Mouse (Mus musculus): ENCODE measurements around the gene Klhl41. TPM values are rescaled to one million over a fixed set of nuclear protein-coding genes. Genes with fewer than 3 reads are reported as not detected.
"Not testable (repeated sequence)": the region's sequence is repeated elsewhere in the genome, so short reads cannot be mapped to it uniquely, and the experiment has no call there.

Klhl41 gene
- 2.4 and 3.2 TPM in 2 replicates for polyA plus RNA-seq (2015; fragmentation: Nextera tagmentation; extraction: Ambion mirVana)

GRCm38 (mm10) chr2:69669853-69670252, at the start of gene Klhl41:
Gene Klhl41 (plus strand): TSS chr2:69670120.
- no peaks in the 10 kb centered on the region for H3K27me3 ChIP-seq
- H3K4me1 ChIP-seq = no peaks in the 10 kb centered on the region
- H3K27ac ChIP-seq = no peak within 1 kb of the TSS
- no peak within 1 kb of the TSS for H3K4me2 ChIP-seq
- 73% methylated on average over 9 of the region's 9 CpGs for WGBS
- no peak within 1 kb of the TSS for H3K9ac ChIP-seq
- H3K4me3 ChIP-seq = no peak within 1 kb of the TSS
- H3K36me3 ChIP-seq = peaks cover 13% of the 10 kb centered on the region; the same call in 1 of the 2 replicates
- ATAC-seq (ENCODE audit: insufficient number of reproducible peaks, insufficient read depth, low FRiP score, low TSS enrichment, low read depth) = no peak
- no peaks in the 10 kb centered on the region for H3K9me3 ChIP-seq

DNA sequence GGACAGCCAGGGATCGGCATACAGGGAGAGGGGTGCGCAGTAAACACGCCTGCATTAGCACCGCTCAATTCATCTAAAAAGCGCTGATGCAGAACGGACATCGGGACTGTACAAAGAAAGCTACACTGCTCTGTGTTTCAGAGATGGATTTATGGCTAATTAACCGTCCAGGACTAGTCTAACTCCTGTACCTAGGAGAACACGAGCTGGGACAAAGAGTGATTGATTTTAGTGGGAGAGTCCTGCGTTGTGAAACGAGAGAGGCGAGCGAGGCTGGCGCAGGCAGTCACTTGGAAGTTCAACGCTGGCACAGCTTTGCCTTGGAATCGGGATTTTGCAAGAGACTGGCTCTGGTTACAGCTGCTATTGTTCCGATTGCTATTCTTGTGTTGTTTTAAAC, 40.7 kb upstream of the Klhl41 start:
- Histone ChIP-seq H3K4me2 (no peak overlapping the region), H3K9me3 (no peaks in the 10 kb centered on the region), H3K27ac (no peak overlapping the region), H3K4me1 (no peaks in the 10 kb centered on the region), H3K27me3 (no peaks in the 10 kb centered on the region), H3K4me3 (no peak overlapping the region), H3K36me3 (no peaks in the 10 kb centered on the region), H3K9ac (no peak overlapping the region)
- 80% methylated on average over 17 of the region's 17 CpGs for WGBS
- no peak for ATAC-seq (ENCODE audit: insufficient number of reproducible peaks, insufficient read depth, low FRiP score, low TSS enrichment, low read depth)

DNA sequence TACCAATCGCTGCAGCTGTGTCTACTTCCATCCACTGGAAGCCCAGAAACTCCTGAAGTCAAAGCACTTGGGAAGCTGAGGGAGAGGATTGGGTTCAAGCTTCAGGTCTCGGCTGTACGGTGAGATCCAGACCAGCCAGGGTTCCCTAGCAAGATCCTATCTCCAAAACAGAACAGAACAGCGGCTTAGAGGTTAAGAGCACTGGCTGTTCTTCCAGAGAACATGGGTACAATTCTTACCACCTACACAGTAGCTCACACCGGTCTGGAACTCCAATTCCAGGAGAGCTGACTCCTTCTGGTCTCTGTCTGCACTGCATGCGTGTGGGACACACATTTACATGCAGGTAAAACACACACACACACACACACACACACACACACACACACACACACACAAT, 40.0 kb upstream of the Klhl41 start:
- no peak for ATAC-seq (ENCODE audit: insufficient number of reproducible peaks, insufficient read depth, low FRiP score, low TSS enrichment, low read depth)
- 84% methylated on average over 6 of the region's 6 CpGs for whole genome bisulfite sequencing

DNA sequence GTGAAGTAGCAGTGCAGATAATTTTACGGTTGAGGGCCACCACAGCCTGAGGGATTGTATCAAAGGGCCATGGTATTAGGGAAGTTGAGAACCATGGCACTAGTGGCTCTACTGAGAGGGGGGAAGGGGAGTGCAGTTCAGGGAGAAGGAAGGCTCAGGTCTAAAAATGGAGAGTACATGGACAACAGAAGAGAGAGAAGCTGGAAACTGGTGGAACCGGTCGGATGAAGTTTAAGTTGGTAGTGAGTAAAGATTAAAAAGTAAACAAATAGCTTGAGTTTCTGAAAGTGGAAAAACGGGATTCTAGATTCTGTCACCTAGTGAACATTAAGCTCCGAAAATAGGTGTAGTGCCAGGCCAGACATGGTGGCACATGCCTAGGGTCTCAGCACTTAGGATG, 39.1 kb upstream of the Klhl41 start:
- no peaks in the 10 kb centered on the region for H3K27me3 ChIP-seq
- no peaks in the 10 kb centered on the region for H3K36me3 ChIP-seq
- 72% methylated on average over 5 of the region's 5 CpGs for WGBS
- ATAC-seq (ENCODE audit: insufficient number of reproducible peaks, insufficient read depth, low FRiP score, low TSS enrichment, low read depth) = no peak
- no peaks in the 10 kb centered on the region for H3K9me3 ChIP-seq
- no peak overlapping the region for H3K4me3 ChIP-seq
- no peak overlapping the region for H3K9ac ChIP-seq
- H3K4me2 ChIP-seq = no peak overlapping the region
- no peaks in the 10 kb centered on the region for H3K4me1 ChIP-seq
- H3K27ac ChIP-seq = no peak overlapping the region

More for the DNA sequence above, 40.0 kb upstream of the Klhl41 start:
- Histone ChIP-seq H3K4me3 (no peak overlapping the region), H3K9me3 (no peaks in the 10 kb centered on the region), H3K27me3 (no peaks in the 10 kb centered on the region), H3K4me1 (no peaks in the 10 kb centered on the region), H3K36me3 (no peaks in the 10 kb centered on the region), H3K27ac (no peak overlapping the region), H3K9ac (no peak overlapping the region), H3K4me2 (no peak overlapping the region)

GRCm38 (mm10) chr2:69631449-69631848, 38.5 kb upstream of the Klhl41 start:
- no peak overlapping the region for H3K4me2 ChIP-seq
- H3K36me3 ChIP-seq = no peaks in the 10 kb centered on the region
- no peaks in the 10 kb centered on the region for H3K9me3 ChIP-seq
- no peak overlapping the region for H3K4me3 ChIP-seq
- H3K4me1 ChIP-seq = no peaks in the 10 kb centered on the region
- no peak for ATAC-seq (ENCODE audit: insufficient number of reproducible peaks, insufficient read depth, low FRiP score, low TSS enrichment, low read depth)
- no peak overlapping the region for H3K27ac ChIP-seq
- 92% methylated on average over 2 of the region's 2 CpGs for WGBS
- no peaks in the 10 kb centered on the region for H3K27me3 ChIP-seq
- no peak overlapping the region for H3K9ac ChIP-seq

DNA sequence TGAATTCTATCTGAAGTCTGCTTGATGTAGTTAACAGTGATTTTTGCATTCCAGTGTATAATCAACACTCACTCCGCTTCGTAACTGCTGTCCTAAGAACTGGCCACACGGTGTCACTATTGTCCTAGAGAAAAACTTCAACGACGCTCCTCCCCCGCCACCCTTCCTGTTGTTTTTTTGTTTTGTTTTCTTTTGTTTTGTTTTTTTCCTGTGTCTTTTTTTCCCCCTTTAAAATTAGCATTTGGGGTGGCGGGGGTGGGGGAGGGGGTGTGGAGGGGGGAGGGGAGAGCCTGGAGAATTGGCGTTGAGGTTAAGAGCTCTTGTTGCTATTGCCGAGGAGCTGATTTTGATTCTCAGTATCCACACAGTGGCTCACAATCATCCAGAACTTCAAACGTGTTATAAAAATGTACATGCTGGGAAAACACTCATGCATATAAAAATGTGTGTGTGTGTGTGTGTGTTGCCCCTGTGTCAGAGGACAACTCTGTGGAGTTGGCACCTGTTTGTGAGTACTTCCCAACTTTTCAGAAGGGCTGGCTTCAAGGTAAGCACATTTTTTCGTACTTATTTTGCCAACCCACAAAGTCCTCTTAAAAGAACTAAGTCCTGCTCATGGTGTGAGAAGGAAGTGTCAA, 34.7 kb upstream of the Klhl41 start:
- Histone ChIP-seq H3K27me3 (no peaks in the 10 kb centered on the region), H3K9me3 (no peaks in the 10 kb centered on the region), H3K4me1 (no peaks in the 10 kb centered on the region), H3K4me3 (peak overlapping the region; percentile 42), H3K4me2 (peak overlapping the region; percentile 49), H3K9ac (peak overlapping the region; percentile 55; the same call in 1 of the 2 replicates), H3K27ac (no peak overlapping the region), H3K36me3 (no peaks in the 10 kb centered on the region)
- ATAC-seq (ENCODE audit: insufficient number of reproducible peaks, insufficient read depth, low FRiP score, low TSS enrichment, low read depth) = no peak
- 9% methylated on average over 11 of the region's 11 CpGs for WGBS

- ATAC-seq (ENCODE audit: insufficient number of reproducible peaks, insufficient read depth, low FRiP score, low TSS enrichment, low read depth) = no peak
- 66% methylated on average over 6 of the region's 6 CpGs for WGBS
- Histone ChIP-seq H3K4me2 (no peak overlapping the region), H3K36me3 (no peaks in the 10 kb centered on the region), H3K9me3 (no peaks in the 10 kb centered on the region), H3K27ac (no peak overlapping the region), H3K27me3 (no peaks in the 10 kb centered on the region), H3K4me1 (no peaks in the 10 kb centered on the region), H3K4me3 (no peak overlapping the region), H3K9ac (no peak overlapping the region)
These were observed 34.1 kb upstream of the Klhl41 start for GRCm38 (mm10) chr2:69635807-69636206.

DNA sequence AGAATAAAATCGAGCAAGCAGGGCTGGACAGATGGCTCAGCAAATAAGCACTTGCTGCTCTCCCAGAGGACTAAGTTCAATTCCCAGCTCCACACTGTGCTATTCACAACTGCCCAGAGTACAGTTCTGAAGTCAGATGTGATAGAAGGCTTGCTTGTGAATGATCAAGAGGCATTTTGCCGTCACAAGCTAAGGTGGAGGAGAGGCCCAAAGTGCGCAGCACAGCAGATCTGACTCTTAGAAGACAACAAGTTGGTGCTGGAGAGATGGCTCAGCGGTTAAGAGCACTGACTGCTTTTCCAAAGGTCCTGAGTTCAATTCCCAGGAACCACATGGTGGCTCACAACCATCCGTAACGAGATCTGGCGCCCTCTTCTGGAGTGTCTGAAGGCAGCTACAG, 31.9 kb upstream of the Klhl41 start:
- WGBS = 71% methylated on average over 7 of the region's 7 CpGs
- H3K4me2 ChIP-seq; H3K4me3 ChIP-seq; H3K36me3 ChIP-seq; H3K27ac ChIP-seq; H3K9me3 ChIP-seq; H3K9ac ChIP-seq; ATAC-seq (ENCODE audit: insufficient number of reproducible peaks, insufficient read depth, low FRiP score, low TSS enrichment, low read depth); H3K4me1 ChIP-seq; H3K27me3 ChIP-seq: not testable (repeated sequence)

DNA sequence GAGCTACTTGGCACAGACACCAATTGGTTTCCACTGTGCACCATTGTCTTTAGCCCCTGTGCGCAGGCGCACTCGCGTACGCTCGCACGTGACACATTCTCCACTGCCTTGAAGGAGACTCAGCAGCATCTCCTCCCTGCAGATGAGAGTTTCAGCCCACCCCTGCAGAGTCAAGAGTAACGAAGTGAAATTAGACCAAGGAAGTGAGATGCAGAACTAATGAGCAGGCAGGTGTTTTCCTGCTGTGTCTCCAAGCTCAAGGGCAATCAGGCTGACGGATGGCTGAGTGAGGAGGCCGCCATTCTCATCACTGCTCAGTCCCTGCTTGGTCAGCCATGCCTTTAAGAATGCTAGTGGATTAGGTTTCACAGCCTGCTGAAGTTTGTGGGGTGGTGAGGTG, 29.8 kb upstream of the Klhl41 start:
- no peak for ATAC-seq (ENCODE audit: insufficient number of reproducible peaks, insufficient read depth, low FRiP score, low TSS enrichment, low read depth)

DNA sequence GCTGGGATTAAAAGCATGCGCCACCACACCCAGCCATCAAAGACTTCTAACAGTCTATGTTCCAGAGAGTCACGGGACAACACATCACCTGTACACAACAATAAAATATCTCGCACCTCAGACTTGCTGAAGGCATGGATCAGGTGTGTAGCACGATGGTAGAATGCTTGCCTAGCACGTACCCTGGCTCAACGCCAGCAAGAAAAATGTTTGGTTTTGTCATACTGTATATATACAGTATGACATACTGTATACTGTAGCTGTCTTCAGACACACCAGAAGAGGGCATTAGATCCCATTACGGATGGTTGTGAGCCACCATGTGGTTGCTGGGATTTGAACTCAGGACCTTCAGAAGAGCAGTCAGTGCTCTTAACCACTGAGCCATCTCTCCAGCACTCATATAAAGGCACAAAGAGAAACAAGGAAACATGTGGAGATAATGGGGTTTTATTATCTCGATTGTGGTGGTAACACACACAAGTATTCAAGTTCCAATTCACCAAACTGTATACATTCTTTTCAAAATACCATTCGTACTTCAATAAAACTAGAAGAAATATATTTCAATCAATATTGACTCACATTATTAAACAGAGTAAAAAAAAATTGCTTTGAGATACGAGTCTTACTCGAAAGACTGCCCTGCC, 24.8 kb upstream of the Klhl41 start:
- no peak for ATAC-seq (ENCODE audit: insufficient number of reproducible peaks, insufficient read depth, low FRiP score, low TSS enrichment, low read depth)
- Histone ChIP-seq H3K27ac (no peak overlapping the region), H3K4me1 (0 out of 2 replicates have a peak, but pooled peaks cover 6% of the 10 kb centered on the region), H3K9me3 (no peaks in the 10 kb centered on the region), H3K4me3 (no peak overlapping the region), H3K9ac (no peak overlapping the region), H3K27me3 (no peaks in the 10 kb centered on the region), H3K4me2 (no peak overlapping the region), H3K36me3 (no peaks in the 10 kb centered on the region)
- 91% methylated on average over 11 of the region's 11 CpGs for WGBS

More for the DNA sequence above, 29.8 kb upstream of the Klhl41 start:
- no peaks in the 10 kb centered on the region for H3K27me3 ChIP-seq
- 59% methylated on average over 10 of the region's 10 CpGs for WGBS
- H3K4me2 ChIP-seq = no peak overlapping the region
- H3K9me3 ChIP-seq = no peaks in the 10 kb centered on the region
- no peak overlapping the region for H3K4me3 ChIP-seq
- no peak overlapping the region for H3K27ac ChIP-seq
- no peak overlapping the region for H3K9ac ChIP-seq
- no peaks in the 10 kb centered on the region for H3K36me3 ChIP-seq
- H3K4me1 ChIP-seq = no peaks in the 10 kb centered on the region

DNA sequence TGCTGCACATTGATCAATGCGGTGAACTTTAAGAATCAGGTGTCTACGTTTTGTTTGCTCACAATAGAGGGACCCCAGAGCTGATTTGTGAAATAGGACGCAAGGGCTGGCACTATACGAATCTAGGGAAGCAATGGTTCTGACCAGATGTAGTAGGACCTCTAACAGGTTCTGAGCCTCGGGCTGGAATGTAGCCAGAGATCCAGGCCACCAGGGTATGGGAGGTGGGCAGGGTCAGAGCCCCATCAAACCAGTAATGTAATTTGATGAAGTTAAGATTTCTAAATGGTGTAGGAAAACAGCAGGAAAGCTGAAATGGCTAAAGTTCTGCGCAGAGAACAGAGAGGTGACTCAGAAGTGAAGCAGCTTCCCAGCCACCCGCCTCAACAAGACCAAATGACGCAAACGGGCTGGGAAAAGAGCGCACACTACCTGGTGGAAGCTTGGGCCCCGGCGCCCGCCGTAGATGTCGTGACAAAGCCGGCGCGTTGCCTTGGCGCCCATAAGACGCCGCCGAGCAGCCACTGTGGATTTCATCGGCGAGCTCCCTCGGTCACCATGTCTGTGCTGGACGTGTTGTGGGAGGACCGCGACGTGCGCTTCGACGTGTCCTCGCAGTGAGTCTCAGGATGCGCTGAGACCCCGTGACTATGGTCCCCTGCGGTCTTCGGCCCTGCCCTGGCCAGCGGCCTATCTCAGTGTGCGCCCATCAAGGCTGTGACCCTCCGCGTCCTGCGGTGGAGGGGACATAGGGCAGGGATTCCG, 23.0 kb upstream of the Klhl41 start, which contains the start of gene Bbs5:
Bbs5 (plus strand) TSS at position 446 of the 765 bp plus-strand sequence.
- H3K36me3 ChIP-seq = no peaks in the 10 kb centered on the region
- H3K27me3 ChIP-seq = no peaks in the 10 kb centered on the region
- ATAC-seq (ENCODE audit: insufficient number of reproducible peaks, insufficient read depth, low FRiP score, low TSS enrichment, low read depth) = peak; percentile 82
- H3K4me1 ChIP-seq = 0 out of 2 replicates have a peak, but pooled peaks cover 6% of the 10 kb centered on the region
- peak within 1 kb of the TSS; percentile 63 for H3K4me2 ChIP-seq
- WGBS = 3% methylated on average over 43 of the region's 43 CpGs
- no peaks in the 10 kb centered on the region for H3K9me3 ChIP-seq
- peak within 1 kb of the TSS; percentile 87 for H3K4me3 ChIP-seq
- H3K27ac ChIP-seq = no peak within 1 kb of the TSS
- peak within 1 kb of the TSS; percentile 85 for H3K9ac ChIP-seq

Data from embryonic facial prominence, embryonic 13.5 days (tissue).